In genomic region chr2:173585387-173586117, GRCm38 (mm10) we compare ENCODE assay signal across 9 mouse cellular contexts. TPM values are rescaled to one million over a fixed set of nuclear protein-coding genes. Genes with fewer than 3 reads are reported as not detected.
DNase-seq lines count a peak whose midpoint lies in the region; ATAC-seq and TF ChIP-seq lines count a peak whose summit lies in the region.
"Had no signal": no experiment of that assay in that cellular context is flagged by ENCODE, and none has a peak within 500 bp of the region (broad histone marks: within the 10 kb centered on the region; RNA-seq: fewer than 3 reads in every experiment).

No protein-coding gene starts in this region.

- no peak overlapping the region for H3K27ac ChIP-seq in forebrain, embryonic 15.5 days (replicated peaks)
- H3K27ac ChIP-seq in limb, embryonic 11.5 days (replicated peaks; ENCODE audit: low read depth, low read length): no peak overlapping the region
- H3K27ac ChIP-seq in midbrain, postnatal 0 days (ENCODE audit: low read depth, low read length): no peak overlapping the region

- no peaks in the 10 kb centered on the region for H3K36me3 ChIP-seq in forebrain, embryonic 15.5 days
- H3K36me3 ChIP-seq in limb, embryonic 11.5 days (ENCODE audit: control insufficient read depth, insufficient read depth, low read length): 0 out of 2 replicates have a peak, but pooled peaks cover 2% of the 10 kb centered on the region
- H3K36me3 ChIP-seq in midbrain, postnatal 0 days (ENCODE audit: insufficient read depth, low read length): no peaks in the 10 kb centered on the region

- peak; percentile 78 for TF ChIP-seq CTCF in midbrain, postnatal 0 days (IDR thresholded peaks at IDR 0.05)

- DNase-seq in cerebellum, postnatal 14 days: peak; percentile 32 to 46
- no peak for DNase-seq in cerebellum, adult 18-20 months
- peak; percentile 58 to 70 for DNase-seq in right cerebral cortex, postnatal 10 days (ENCODE audit: low spot score in 2 of 2)
- no peak for DNase-seq in right cerebral cortex, adult 18-20 months
- DNase-seq in limb, embryonic 11.5 days (ENCODE audit: low spot score): peak; percentile 86
- peak; percentile 92 for DNase-seq in midbrain, postnatal 0 days (ENCODE audit: low spot score)
- DNase-seq in cerebellum, adult 9-10 months: no peak

- H3K4me3 ChIP-seq in forebrain, embryonic 15.5 days: peak overlapping the region; percentile 50
- H3K4me3 ChIP-seq in limb, embryonic 11.5 days (ENCODE audit: low read depth, low read length): peak overlapping the region; percentile 38
- peak overlapping the region; percentile 35 for H3K4me3 ChIP-seq in midbrain, postnatal 0 days (ENCODE audit: low read depth, low read length)

- under 1% methylated on average over 54 of the region's 54 CpGs for WGBS in forebrain, embryonic 15.5 days
- under 1% methylated on average over 54 of the region's 54 CpGs for WGBS in limb, embryonic 11.5 days
- WGBS in midbrain, postnatal 0 days: under 1% methylated on average over 54 of the region's 54 CpGs

- peaks cover 15% of the 10 kb centered on the region for H3K4me1 ChIP-seq in forebrain, embryonic 15.5 days
- H3K4me1 ChIP-seq in limb, embryonic 11.5 days (ENCODE audit: control insufficient read depth, insufficient read depth, low read length): peaks cover 7% of the 10 kb centered on the region
- no peaks in the 10 kb centered on the region for H3K4me1 ChIP-seq in midbrain, postnatal 0 days (ENCODE audit: insufficient read depth, low read length)

- peak overlapping the region; percentile 40 for H3K9ac ChIP-seq in forebrain, embryonic 15.5 days (replicated peaks)
- H3K9ac ChIP-seq in limb, embryonic 11.5 days (ENCODE audit: low read length): peak overlapping the region; percentile 47
- H3K9ac ChIP-seq in midbrain, postnatal 0 days (replicated peaks; ENCODE audit: low read length, poor library complexity, severe bottlenecking): 0 out of 2 replicates have a peak overlapping the region, but pooled peaks have one; percentile 19

- ATAC-seq in forebrain, embryonic 15.5 days (replicated peaks): peak; percentile 94
- peak; percentile 59; the same call in 1 of the 2 replicates for ATAC-seq in limb, embryonic 11.5 days (ENCODE audit: insufficient number of reproducible peaks, low FRiP score, low TSS enrichment, low read depth)
- peak; percentile 90 for ATAC-seq in midbrain, postnatal 0 days (ENCODE audit: low FRiP score)

- H3K9me3 ChIP-seq in forebrain, embryonic 15.5 days: no peaks in the 10 kb centered on the region
- H3K9me3 ChIP-seq in limb, embryonic 11.5 days (ENCODE audit: control insufficient read depth, low read length): peaks cover 5% of the 10 kb centered on the region; the same call in 1 of the 2 replicates
- H3K9me3 ChIP-seq in midbrain, postnatal 0 days (ENCODE audit: low read length): no peaks in the 10 kb centered on the region

- H3K4me2 ChIP-seq in forebrain, embryonic 15.5 days (replicated peaks): peak overlapping the region; percentile 89
- H3K4me2 ChIP-seq in limb, embryonic 11.5 days (ENCODE audit: low read depth, severe bottlenecking): peak overlapping the region; percentile 68
- peak overlapping the region; percentile 72 for H3K4me2 ChIP-seq in midbrain, postnatal 0 days (ENCODE audit: low read depth, low read length, poor library complexity, severe bottlenecking)

- H3K27me3 ChIP-seq in forebrain, embryonic 15.5 days: peaks cover 25% of the 10 kb centered on the region
- peaks cover 17% of the 10 kb centered on the region for H3K27me3 ChIP-seq in limb, embryonic 11.5 days (ENCODE audit: control insufficient read depth, insufficient read depth, low read length)
- H3K27me3 ChIP-seq in midbrain, postnatal 0 days (ENCODE audit: insufficient read depth, low read length): peaks cover 16% of the 10 kb centered on the region; the same call in 1 of the 2 replicates

RNA-seq across cellular contexts. Expression of gene Ankrd60, which starts 7.4 kb away (rescaled TPM):
- polyA plus RNA-seq in forebrain, embryonic 15.5 days (2015; fragmentation: Nextera tagmentation; extraction: Ambion mirVana): not detected in 2 replicates
- polyA plus RNA-seq in limb, embryonic 11.5 days (2014; fragmentation: Nextera tagmentation; extraction: Ambion mirVana): not detected in 2 replicates
- not detected in 2 replicates for total RNA-seq in midbrain, postnatal 0 days (2014; rRNA removed)
- not detected in 2 replicates for polyA plus RNA-seq in midbrain, postnatal 0 days (2015; fragmentation: Nextera tagmentation; extraction: Ambion mirVana)
- total RNA-seq: gastrocnemius, postnatal 36 days had no signal

Comparison
In these comparisons a context has a peak if more than half of its experiments do, and no peak if none do; other contexts are left out.
1. DNase-seq: peak in cerebellum, postnatal 14 days (2 of 2), right cerebral cortex, postnatal 10 days (2 of 2), limb, embryonic 11.5 days (single experiment) and midbrain, postnatal 0 days (single experiment); none in cerebellum, adult 18-20 months (0 of 2), right cerebral cortex, adult 18-20 months (single experiment) and cerebellum, adult 9-10 months (single experiment).
2. Peak in every context shown above with its lines, with median percentiles within 50 percentile points of each other: ATAC-seq, H3K4me2 ChIP-seq, H3K4me3 ChIP-seq and H3K9ac ChIP-seq.